Mouse (Mus musculus) heart, adult 18-20 months (tissue): Measurements from ENCODE around the gene Fndc1. TPM values are rescaled to one million over a fixed set of nuclear protein-coding genes. Genes with fewer than 3 reads are reported as not detected.

Experiments used
- DNase-seq, 2 experiments: peaks; one replicate each; pipeline ENCODE4 v3.0.0; 2021 to 2022; ENCODE audit warnings: mixed read lengths in 1 of 2
- long read RNA-seq, 2 experiments: library from polyadenylated mRNA; stranded (forward); transcript quantifications; one replicate each; pipeline ENCODE4 v2.0.0; 2021
- total RNA-seq, 2 experiments: library from RNA; stranded (reverse); gene quantifications; 2 replicates each; pipeline ENCODE4 v1.2.3; 2021

Gene Fndc1
- 10 to 100 TPM; 12.3 to 15.9 TPM for total RNA-seq
- long read RNA-seq, experiment 1, partial matches to known transcripts = 1 of 2 reads
- long read RNA-seq, experiment 1, other reads (novel, unspliced or antisense) = 1 of 2 reads
- long read RNA-seq, experiment 2, partial matches to known transcripts = 1 of 2 reads
- long read RNA-seq, experiment 2, other reads (novel, unspliced or antisense) = 1 of 2 reads

- peak; percentile 67 to 85 for DNase-seq
These were observed at the start of gene Fndc1 for GRCm38 (mm10) chr17:7826819-7827515. TSS of gene Fndc1 (minus strand) at chr17:7827302.

- DNase-seq = no peak
These were observed 49.4 kb upstream of the Fndc1 start for GRCm38 (mm10) chr17:7876541-7876940.

- DNase-seq = no peak
These were observed 48.9 kb upstream of the Fndc1 start for GRCm38 (mm10) chr17:7875941-7876461.

- DNase-seq = no peak
These were observed 47.9 kb upstream of the Fndc1 start for GRCm38 (mm10) chr17:7874776-7875531.

GRCm38 (mm10) chr17:7873382-7873781, 46.3 kb upstream of the Fndc1 start:
- no peak for DNase-seq

- DNase-seq = no peak
These were observed 44.7 kb upstream of the Fndc1 start for GRCm38 (mm10) chr17:7871800-7872199.

GRCm38 (mm10) chr17:7870862-7871605, 43.9 kb upstream of the Fndc1 start:
- DNase-seq = no peak

GRCm38 (mm10) chr17:7869114-7869513, 42.0 kb upstream of the Fndc1 start:
- DNase-seq = peak in 1 of 2 experiments; percentile 55

- peak; percentile 76 to 80 for DNase-seq
These were observed 41.5 kb upstream of the Fndc1 start for GRCm38 (mm10) chr17:7868631-7869030.

- DNase-seq = peak in 1 of 2 experiments; percentile 67
These were observed 37.6 kb upstream of the Fndc1 start for GRCm38 (mm10) chr17:7864740-7865139.

GRCm38 (mm10) chr17:7863745-7864144, 36.6 kb upstream of the Fndc1 start:
- peak; percentile 48 to 91 for DNase-seq

- no peak for DNase-seq
These were observed 33.8 kb upstream of the Fndc1 start for GRCm38 (mm10) chr17:7860845-7861360.

- DNase-seq = no peak
These were observed 30.6 kb upstream of the Fndc1 start for GRCm38 (mm10) chr17:7857658-7858057.

- DNase-seq = no peak
These were observed 28.7 kb upstream of the Fndc1 start for GRCm38 (mm10) chr17:7855851-7856250.

- DNase-seq = no peak
These were observed 24.9 kb upstream of the Fndc1 start for GRCm38 (mm10) chr17:7851979-7852378.

GRCm38 (mm10) chr17:7851527-7851926, 24.4 kb upstream of the Fndc1 start:
- no peak for DNase-seq

GRCm38 (mm10) chr17:7850246-7850645, 23.1 kb upstream of the Fndc1 start:
- DNase-seq = no peak

GRCm38 (mm10) chr17:7840505-7841290, 13.6 kb upstream of the Fndc1 start:
- peak; percentile 82 to 88 for DNase-seq

GRCm38 (mm10) chr17:7827586-7827985, 484 bp upstream of the Fndc1 start:
- DNase-seq = peak in 1 of 2 experiments; percentile 38

GRCm38 (mm10) chr17:7825416-7825815, 1.7 kb downstream of the Fndc1 start:
- DNase-seq = peak; percentile 68 to 69
